Mouse (Mus musculus) B cell, adult 2 months (primary cell): Measurements from ENCODE around the gene Bcl7a.

Source experiments
- DNase-seq, 2 experiments: peaks; one replicate each; pipeline ENCODE4 v3.0.0; 2022

Bcl7a gene

DNA sequence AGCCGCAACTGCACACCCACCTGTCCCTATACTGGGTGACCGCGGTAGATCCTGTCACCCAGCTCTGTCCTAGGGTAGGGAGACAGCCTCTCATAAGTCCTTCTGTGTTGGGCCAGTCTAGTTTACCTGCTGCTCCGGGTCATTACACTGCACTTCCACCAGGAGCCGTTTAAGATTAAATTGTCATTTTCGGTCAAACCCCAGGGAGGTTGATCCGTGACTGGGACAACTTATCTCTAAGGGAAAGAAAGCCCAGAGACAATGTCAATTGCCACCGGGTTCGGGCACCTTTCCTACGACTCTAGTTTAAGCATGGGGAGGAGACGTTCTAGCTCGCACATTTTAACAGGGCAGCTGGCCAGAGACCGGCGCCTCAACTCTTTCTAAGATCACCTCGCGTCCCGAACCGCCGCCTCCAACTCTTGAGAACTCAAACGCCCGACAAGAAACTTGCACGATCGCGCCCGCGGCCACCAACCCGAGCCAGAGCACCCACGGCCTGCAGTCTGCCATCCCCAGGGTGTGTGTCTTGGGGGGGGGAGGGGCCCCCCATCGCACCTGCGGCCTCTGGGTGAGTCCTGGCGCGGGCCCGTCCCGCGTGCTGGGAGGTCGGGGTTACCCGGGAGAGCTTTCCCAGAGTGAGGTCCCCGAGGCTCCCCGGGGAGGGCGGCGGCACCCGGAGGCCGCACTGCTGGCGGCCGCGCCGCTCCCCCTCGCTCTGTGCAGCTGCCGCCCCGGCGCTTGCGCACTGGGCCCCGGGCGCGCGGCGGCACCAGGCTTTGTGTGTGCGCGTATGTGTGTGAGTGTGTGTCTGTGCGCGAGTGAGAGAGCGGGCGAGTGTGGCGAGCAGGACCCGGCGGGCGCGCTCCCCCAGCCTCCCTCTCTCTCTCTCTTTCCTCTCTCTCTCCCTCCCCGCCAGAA is at the start of gene Bcl7a:
TSS of gene Bcl7a (plus strand) at position 128 of the 921 bp plus-strand sequence.
- peak; percentile 88 to 92 for DNase-seq

DNA sequence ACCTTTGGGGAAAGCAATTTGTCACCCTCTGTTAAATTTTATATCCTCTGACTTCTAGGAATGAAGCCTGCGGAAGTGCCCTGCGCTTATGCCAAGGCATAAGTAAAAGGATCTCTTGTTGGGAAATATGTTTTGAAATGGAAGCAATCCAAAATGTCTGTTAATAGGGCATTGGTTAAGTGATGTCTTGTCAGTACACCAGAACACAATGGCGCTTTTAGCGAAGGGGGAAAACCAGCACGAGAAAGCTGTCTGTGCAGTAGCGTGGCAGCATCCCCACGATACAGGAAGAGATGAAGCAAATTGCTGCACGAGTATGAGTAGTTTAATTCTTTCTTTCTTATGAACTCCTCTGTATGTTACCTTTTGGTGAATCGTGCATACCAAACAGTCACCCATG is 49.0 kb upstream of the Bcl7a start:
- DNase-seq = no peak

GRCm38 (mm10) chr5:123296224-123296806 is 47.3 kb upstream of the Bcl7a start:
- peak; percentile 55 to 62 for DNase-seq

GRCm38 (mm10) chr5:123296972-123297754 is 46.5 kb upstream of the Bcl7a start:
- DNase-seq = no peak

- no peak for DNase-seq
These were observed 45.8 kb upstream of the Bcl7a start for GRCm38 (mm10) chr5:123297830-123298229.

GRCm38 (mm10) chr5:123298526-123298925 is 45.1 kb upstream of the Bcl7a start:
- DNase-seq = peak; percentile 34 to 36

DNA sequence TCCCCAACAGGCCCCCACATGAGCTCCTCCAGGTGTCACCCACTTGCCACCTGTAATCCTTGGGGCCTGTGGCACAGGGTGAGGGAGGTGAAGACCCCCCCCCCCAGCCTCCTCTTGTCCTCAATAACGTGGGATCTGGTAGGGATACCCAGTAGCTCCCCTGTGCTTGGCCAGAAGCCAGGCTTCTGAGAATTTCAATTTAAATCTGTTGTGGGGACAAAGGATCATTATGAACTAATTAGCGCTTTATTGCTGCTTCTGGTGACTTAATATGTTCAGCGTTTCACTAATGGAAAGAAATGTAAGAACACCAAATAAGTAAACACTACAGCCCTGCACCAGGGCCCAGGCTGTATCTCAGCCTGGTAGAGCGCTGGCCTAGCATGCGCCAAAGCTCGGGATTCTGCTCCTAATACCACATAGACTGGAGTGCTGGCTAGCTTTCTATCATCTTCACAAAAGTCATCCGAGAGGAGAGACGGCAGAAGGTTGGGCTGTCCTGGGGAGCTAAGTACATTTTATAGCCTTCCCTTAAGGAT is 43.1 kb upstream of the Bcl7a start:
- no peak for DNase-seq

DNA sequence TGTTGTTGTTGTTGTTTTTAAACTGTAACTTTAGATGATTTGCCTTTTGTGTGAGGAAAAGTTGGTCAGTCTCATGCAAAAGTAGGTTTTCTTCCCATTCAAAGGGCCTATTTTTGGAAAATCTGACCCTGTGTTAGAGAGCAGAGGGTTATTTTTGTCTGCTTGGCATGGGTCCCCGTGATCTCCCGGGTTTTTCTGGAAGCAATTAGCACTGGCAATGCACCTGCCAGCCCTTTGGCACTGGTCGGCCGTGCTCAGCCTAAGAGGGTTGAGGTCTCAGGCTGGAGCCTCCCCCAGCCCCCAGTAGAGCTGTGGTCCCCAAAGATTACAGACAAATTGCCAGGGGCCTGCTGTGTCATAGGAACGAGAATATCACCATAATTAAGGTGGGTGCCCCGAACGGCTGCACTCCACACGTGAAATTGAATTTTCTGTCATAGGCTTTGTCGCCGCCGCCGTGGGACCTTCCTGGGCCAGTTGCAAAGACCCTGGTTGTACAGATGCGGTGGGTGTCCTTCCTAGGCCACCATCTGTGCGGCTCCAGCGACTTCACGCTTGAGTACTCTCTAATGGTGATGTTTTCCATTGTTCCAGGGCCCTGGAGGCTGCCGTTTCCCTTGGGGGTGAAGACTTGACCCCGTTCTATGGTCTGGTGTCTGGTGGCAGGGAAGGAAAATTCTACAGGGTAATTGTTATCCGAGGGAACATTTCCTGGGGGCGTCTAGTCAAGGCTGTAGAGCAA is 41.7 kb upstream of the Bcl7a start:
- no peak for DNase-seq

DNA sequence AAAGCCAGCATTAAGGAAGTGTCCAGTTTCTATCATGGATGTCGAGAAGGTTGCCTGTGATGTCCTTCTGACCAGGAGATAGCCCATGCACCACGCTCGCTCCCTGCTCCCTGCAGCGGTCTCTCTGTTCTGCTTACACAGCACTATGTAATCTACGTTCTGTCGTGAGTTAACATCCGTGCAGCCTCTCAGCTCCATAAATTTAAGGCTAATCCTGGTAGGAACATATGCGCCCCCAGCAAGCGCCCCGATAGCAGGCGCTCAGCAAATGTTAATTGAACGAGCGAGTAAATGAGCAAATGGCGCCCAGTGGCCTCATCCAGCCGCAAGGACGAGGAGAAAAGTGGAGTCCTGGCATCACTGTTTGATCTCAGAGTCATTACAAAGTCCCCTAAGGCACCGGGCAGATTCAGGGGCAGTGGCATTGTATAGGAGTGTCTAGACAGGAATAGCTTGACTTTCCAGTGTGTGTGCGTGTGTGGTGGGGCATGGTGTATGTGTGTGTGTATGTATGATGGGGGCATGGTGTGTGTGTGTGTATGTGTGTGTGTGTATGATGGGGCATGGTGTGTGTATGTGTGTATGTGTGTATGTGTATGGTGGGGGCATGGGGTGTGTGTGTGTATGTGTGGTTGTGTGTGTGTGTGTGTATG is 35.9 kb upstream of the Bcl7a start:
- DNase-seq = no peak

DNA sequence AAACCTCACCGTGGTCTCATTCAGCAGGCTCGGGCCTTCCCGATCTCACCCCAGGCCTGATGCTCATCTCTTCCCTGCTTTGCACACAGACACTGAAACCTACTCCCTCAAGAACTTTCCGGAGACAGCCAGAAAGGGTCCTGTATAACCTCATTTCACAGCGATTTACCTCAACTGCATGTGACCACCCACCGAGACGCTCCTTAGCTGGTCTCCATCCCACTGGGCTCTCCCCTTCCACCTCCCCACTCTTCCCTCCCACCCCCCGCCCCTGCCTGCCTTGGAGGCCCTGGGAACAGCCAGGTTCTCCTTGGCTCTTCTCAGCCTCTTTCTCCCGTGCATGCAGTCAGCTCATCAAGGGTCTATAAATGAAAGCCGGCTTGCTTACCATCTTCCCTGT is 33.8 kb upstream of the Bcl7a start:
- DNase-seq = no peak

DNA sequence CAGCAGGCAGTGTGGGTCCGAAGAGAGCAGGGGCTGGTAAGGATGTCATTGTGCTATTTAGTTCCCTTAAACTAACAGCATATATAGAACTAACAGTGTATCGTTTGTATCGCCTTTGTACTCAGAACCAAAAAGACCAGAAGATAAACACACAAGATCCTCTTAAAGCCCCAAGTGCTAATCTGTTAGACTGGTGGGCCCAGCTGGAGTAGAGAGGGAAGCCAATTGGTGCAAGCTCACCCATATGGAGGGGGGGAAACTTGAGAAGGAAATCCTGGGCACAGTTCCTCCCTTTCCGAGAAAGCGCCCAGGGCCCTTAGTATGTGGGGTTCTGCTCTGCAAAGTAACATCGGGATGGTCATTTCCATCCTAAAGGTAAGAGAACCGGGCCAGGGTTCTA is 33.4 kb upstream of the Bcl7a start:
- DNase-seq = no peak

- DNase-seq = no peak
These were observed 30.5 kb upstream of the Bcl7a start for GRCm38 (mm10) chr5:123313058-123313630.

DNA sequence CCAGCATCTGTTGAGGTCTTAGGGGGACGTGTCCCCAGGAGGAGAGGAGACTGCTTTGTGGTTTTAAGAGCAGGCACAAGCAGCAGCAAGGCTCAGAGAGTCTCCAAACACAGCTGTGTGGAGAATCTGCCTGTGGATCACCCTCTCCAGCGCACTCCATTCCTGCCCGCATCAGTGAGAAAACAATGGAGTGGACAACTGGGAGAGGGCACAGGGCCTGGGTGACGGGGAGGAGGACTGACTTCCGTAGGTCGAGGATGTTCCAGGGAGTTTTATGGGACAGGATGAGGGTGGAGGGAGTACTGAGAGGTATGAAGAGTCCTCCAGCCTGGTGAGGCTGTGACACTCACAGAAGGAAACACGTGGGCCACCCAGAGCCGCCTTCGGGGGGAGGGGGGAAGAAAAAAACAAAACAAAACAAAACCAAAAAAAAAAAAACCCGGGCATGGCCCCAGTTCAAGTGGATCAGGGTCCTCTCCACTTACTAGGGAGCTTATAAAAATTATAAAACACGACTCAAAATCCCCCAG is 29.7 kb upstream of the Bcl7a start:
- peak; percentile 44 to 51 for DNase-seq

DNA sequence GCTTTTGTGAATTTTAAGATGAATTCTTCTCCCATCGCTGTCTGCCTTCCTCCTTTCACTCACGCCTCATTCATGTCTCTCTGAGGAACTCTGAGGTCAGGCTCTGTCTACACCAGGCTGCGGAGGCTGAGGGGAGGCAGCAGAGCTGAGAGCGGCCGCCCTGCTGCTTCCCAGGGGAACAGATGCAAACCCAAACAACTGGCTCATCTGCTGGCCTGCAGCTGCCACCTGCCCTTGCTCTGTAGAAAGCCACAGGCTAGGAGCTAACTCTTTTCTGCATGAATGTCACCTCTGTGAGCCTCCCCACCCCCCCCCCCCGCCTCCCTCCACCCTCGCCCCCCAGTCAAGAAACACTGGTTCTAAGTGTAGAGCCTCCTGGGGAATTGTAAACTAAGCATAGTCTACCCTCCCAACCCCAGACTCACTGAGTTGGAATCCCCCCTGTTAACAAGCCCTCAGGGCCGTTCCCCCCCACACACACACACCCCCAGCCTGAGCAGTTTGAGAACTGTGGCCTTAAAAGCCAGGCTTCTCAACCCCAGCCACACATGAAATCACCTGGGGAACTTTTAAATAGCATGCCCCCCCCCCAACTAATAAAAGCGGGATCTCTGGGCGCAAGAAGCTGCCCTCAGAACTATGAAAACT is 28.3 kb upstream of the Bcl7a start:
- DNase-seq = peak; percentile 58 to 59

- peak; percentile 37 to 45 for DNase-seq
These were observed 25.6 kb upstream of the Bcl7a start for GRCm38 (mm10) chr5:123317992-123318391.

- DNase-seq = peak; percentile 49 to 61
These were observed 23.5 kb upstream of the Bcl7a start for GRCm38 (mm10) chr5:123320136-123320535.

DNA sequence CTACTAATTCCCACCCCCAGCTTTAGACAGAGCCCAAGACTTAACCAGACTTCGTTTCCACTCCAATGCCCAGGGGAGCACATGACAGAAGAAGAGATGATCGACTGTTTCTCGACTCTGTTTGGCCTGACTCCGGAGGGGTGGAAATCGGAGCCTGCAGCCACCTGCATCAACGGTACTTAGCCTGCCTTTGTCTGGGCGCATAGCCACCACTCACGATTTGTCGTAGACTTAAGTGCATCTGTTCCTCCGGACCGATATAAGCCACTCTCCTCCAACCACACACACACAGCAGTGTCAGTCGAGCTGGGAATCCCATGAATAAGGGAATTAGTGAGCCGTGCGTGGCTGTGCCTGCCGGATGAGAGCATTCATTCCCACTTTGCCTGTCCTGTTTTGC is 19.4 kb upstream of the Bcl7a start:
- DNase-seq = peak; percentile 41 to 47

- no peak for DNase-seq
These were observed 17.5 kb upstream of the Bcl7a start for GRCm38 (mm10) chr5:123326006-123326750.

DNA sequence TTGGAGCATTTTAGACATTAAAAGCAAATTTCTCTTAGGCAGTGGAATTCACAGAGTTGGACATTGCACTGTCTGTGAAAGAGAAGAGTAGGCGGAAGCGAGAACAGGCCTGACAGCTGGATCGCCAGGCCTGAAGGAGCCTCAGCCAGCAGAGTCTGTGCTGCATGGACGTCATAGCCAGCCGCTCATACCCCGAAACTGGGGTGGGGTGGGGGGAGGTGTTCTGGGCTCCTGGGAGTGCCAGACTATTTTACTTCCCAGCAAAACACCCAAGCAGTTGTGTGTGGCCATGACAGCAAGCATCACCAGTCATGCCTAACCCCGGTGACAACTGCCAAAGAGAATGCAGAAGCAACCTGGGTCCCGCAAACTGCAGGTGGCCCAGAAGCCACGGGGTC is 16.9 kb upstream of the Bcl7a start:
- peak; percentile 69 to 79 for DNase-seq

DNA sequence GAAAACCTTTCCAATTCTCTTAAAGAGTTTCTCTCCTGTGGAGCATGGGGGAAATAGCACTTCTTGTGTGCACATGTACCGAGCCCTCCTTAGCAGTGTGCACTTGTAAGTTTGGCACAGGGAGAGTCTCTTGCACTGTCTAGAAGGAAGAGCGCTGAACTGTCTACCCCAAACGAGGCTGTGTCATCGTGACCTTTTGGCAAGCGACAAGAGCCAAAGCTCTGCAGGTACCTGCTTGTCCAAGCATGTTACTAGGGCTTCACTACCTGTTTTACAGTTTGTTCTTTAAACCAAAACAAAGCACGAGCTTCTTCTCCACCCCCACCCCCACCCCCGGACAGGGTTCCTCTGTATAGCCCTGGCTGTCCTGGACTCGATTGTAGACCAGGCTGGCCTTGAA is 15.9 kb upstream of the Bcl7a start:
- DNase-seq = peak in 1 of 2 experiments; percentile 44
